Mouse (Mus musculus): ENCODE measurements around the gene Mcrs1.

The Mcrs1 gene

DNA sequence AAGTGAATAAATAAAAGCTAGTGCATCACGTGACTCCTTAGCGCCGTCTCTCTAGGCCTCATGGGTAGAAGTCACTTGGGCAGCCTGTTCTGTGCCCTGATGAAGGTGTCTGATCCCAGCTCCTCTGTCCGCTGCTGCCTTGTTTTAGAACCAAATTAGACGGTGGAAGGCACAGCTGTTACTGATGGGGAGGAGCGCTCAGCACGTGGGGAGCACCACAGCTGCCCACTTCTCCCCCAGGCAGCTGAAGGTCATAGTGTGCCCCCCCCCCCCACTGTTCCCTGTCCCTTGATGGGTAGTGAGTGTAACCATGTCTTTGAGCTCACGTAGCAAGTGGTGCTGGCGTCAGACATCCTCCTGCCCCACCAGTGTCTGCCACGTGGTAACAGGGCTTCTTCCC is 38.6 kb downstream of the Mcrs1 start:
- no peak for DNase-seq (ENCODE audit: low read depth, low spot score)

DNA sequence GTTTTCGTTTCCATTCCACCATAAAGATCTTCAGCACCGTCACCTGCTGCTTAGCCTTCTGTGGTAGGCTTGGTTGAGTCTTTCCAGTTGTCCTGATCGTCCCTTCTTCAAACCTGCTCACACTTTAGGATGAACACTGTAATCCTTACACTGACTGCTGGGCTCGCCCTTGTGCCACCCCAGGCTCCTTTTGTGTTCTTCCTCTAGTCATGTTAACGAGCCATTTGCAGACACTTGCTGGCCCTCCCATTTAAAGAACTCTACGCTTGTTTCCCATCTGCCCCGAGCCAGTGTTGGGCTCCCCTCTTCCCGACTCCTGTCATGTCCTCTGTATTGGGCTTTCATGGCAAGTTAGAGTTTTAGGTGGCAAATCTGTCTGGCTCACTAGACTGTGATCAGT is 45.8 kb downstream of the Mcrs1 start:
- DNase-seq (ENCODE audit: low read depth, low spot score): no peak

DNA sequence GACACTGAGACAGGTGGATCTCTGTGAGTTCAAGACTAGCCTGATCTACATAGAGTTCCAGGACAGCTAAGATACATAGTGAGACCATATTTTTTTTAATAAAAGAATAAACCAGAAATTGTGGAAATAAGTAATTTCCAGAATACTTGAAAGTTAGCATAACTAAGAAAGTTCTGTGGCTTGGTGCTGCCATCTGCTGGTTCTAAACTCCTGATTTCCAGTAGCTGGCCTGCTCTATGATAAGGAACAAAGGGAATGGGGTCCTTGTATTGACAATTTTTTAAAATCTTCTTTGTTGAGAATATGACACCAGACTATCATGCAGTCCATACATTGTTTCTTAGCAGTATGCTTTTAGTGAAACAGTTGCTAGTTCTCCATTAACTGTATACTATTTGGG is 53.0 kb downstream of the Mcrs1 start:
- DNase-seq (ENCODE audit: low read depth, low spot score): peak; percentile 63

DNA sequence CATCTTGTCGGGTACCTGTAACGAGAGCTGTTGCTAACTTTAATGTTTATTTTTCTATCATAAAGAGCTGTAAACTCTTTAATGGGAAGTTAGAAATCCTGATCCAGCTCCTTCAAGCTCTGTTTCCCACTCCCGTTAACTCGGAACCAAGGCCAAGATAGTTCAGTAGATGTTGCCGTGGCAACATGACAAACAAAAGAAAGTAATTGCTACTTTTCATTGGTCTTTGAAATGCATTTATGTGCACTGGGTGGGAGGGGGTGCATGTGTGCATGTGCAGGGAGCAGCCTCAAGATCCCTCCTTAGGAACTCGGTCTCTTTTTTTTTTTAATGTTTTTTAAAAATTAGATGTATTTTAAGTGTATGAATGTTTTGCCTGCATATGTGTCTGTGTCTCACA is 56.7 kb downstream of the Mcrs1 start:
- DNase-seq (ENCODE audit: low read depth, low spot score): no peak

DNA sequence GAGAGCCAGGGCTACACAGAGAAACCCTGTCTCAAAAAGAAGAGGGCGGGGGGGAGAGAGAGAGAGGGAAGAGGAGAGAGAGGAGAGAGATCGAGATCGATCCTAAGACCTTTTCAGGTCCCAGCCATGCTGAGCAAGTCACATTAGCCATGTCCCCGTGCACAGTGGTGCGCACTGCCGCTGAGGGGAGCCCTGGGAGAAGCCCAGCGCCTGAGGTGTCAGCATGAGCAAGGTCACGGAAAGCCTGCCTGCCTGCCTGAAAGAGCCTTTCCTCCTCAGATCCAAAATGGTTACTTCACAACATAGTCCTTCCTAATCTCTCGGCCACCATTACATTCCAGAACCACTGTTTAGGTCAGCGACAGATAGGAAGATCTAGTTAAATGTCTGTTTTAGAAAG is 57.4 kb downstream of the Mcrs1 start:
- DNase-seq (ENCODE audit: low read depth, low spot score): no peak

Data from CD4-positive, CD25-positive, alpha-beta regulatory T cell, adult 2 months (primary cell).